Mouse (Mus musculus) mouse embryonic stem cell (cell line): Measurements from ENCODE around the gene Wwox.

Experiments
- in situ Hi-C, 2 experiments: fragments of 300-500 bp; cut with MboI; formaldehyde crosslinking; loops; 1 replicate in 1 of 2; 3 replicates in 1 of 2; pipeline ENCODE4 v1.14.3; 2019 to 2020; ENCODE audit warnings: low sequenced_read_pairs in 2 of 2, low pct_unique_long_range_greater_than_20kb in 1 of 2, mixed read lengths in 1 of 2; ENCODE audit not compliant: unreplicated experiment in 1 of 2

The Wwox gene

GRCm38 (mm10) chr8:114751376-114752135, 312.1 kb downstream of the Wwox start:
- in situ Hi-C loops, result no loop called here

GRCm38 (mm10) chr8:114759621-114760020, 320.2 kb downstream of the Wwox start:
- in situ Hi-C loops, result no loop called here

GRCm38 (mm10) chr8:114768536-114768935, 329.1 kb downstream of the Wwox start:
- in situ Hi-C loops, result no loop called here

GRCm38 (mm10) chr8:114770856-114771776, 331.7 kb downstream of the Wwox start:
- in situ Hi-C loops, result no loop called here

- in situ Hi-C loops, result no loop called here
These were observed 332.9 kb downstream of the Wwox start for GRCm38 (mm10) chr8:114772276-114772849.

GRCm38 (mm10) chr8:114773461-114774414, 334.3 kb downstream of the Wwox start:
- in situ Hi-C loops, result no loop called here

- in situ Hi-C loops, result no loop called here
These were observed 334.9 kb downstream of the Wwox start for GRCm38 (mm10) chr8:114774415-114774775.

GRCm38 (mm10) chr8:114775543-114775942, 336.1 kb downstream of the Wwox start:
- in situ Hi-C loops, result no loop called here

GRCm38 (mm10) chr8:114776696-114777095, 337.2 kb downstream of the Wwox start:
- in situ Hi-C loops, result no loop called here

- in situ Hi-C loops, result no loop called here
These were observed 338.0 kb downstream of the Wwox start for GRCm38 (mm10) chr8:114777271-114777980.

GRCm38 (mm10) chr8:114779002-114779401, 339.5 kb downstream of the Wwox start:
- in situ Hi-C loops, result no loop called here

GRCm38 (mm10) chr8:114783321-114783720, 343.9 kb downstream of the Wwox start:
- in situ Hi-C loops, result no loop called here

GRCm38 (mm10) chr8:114785834-114786233, 346.4 kb downstream of the Wwox start:
- in situ Hi-C loops, result no loop called here

- in situ Hi-C loops, result no loop called here
These were observed 350.2 kb downstream of the Wwox start for GRCm38 (mm10) chr8:114789616-114790015.

GRCm38 (mm10) chr8:114790754-114791153, 351.3 kb downstream of the Wwox start:
- in situ Hi-C loops, result no loop called here

- in situ Hi-C loops, result no loop called here
These were observed 354.2 kb downstream of the Wwox start for GRCm38 (mm10) chr8:114793682-114794081.

GRCm38 (mm10) chr8:114801428-114802134, 362.1 kb downstream of the Wwox start:
- in situ Hi-C loops, result no loop called here
